Mouse (Mus musculus): ENCODE measurements around the gene Spdye4b. TPM values are rescaled to one million over a fixed set of nuclear protein-coding genes. Genes with fewer than 3 reads are reported as not detected.
"Not testable (repeated sequence)": the region's sequence is repeated elsewhere in the genome, so short reads cannot be mapped to it uniquely, and the experiment has no call there.

Gene Spdye4b
- polyA plus RNA-seq, 1 experiment from 2014 or later: not detected

DNA sequence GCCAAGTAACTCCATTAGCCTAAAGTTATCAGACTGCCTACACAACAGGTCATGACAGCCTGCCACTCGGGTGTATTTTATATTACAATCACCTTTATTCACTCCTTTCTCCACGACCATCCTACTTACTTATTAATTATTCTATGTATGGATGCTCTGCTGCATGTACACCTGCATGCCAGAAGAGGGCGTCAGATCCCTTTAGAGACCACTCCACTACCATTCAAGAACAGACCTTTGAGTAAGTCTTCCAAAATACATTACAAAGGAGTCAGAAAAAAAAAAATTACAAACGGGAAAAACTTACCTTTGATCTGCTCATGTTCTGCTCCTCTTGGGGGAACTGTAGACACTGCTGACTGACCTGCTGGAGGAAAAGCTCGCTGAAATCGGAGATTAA, 1.6 kb upstream of the Spdye4b start:
- 0 out of 2 replicates have a peak, but pooled peaks cover 3% of the 10 kb centered on the region for H3K27me3 ChIP-seq (ENCODE audit: control insufficient read depth, insufficient read depth, low read length)
- no peak for ATAC-seq (ENCODE audit: insufficient number of reproducible peaks, insufficient read depth, low FRiP score, low read depth)
- peaks cover 4 to 10% of the 10 kb centered on the region in 2 experiments; a peak in 3 of 4 replicates for H3K4me1 ChIP-seq (ENCODE audit: control insufficient read depth in 2 of 2, insufficient read depth in 2 of 2, low read length in 2 of 2)
- H3K9ac ChIP-seq (ENCODE audit: low read length): no peak overlapping the region
- peaks cover 42% of the 10 kb centered on the region for H3K36me3 ChIP-seq (ENCODE audit: control insufficient read depth, insufficient read depth, low read length)
- H3K9me3 ChIP-seq (ENCODE audit: control insufficient read depth, low read length): peaks cover 5% of the 10 kb centered on the region; the same call in 1 of the 2 replicates
- peak overlapping the region; percentile 86 for H3K4me2 ChIP-seq (ENCODE audit: low read length)
- 43% methylated on average over 6 of the region's 6 CpGs for WGBS
- no peak overlapping the region for H3K4me3 ChIP-seq (ENCODE audit: control insufficient read depth in 1 of 2, insufficient read depth in 1 of 2, low read depth in 1 of 2, low read length in 2 of 2)
- no peak overlapping the region for H3K27ac ChIP-seq (replicated peaks in 1 of 2; ENCODE audit: control insufficient read depth in 1 of 2, insufficient read depth in 1 of 2, low read depth in 2 of 2, low read length in 2 of 2)

DNA sequence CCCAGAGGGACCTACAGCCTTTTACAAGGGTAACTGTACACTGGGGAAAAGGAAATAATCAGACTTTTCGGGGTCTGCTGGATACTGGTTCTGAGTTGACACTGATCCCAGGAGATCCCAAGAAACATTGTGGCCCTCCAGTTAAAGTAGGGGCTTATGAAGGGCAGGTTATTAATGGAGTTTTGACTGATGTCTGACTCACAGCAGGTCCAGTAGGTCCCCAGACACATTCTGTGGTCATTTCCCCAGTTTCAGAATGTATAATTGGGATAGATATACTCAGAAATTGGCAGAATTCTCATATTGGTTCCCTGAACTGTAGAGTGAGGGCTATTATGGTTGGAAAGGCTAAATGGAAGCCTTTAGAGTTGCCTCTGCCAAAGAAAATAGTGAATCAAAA, 7.2 kb downstream of the Spdye4b start:
- H3K4me2 ChIP-seq (ENCODE audit: low read length); H3K36me3 ChIP-seq (ENCODE audit: control insufficient read depth, insufficient read depth, low read length); ATAC-seq (ENCODE audit: insufficient number of reproducible peaks, insufficient read depth, low FRiP score, low read depth); H3K27me3 ChIP-seq (ENCODE audit: control insufficient read depth, insufficient read depth, low read length); H3K9ac ChIP-seq (ENCODE audit: low read length); H3K4me1 ChIP-seq (ENCODE audit: control insufficient read depth in 2 of 2, insufficient read depth in 2 of 2, low read length in 2 of 2); H3K9me3 ChIP-seq (ENCODE audit: control insufficient read depth, low read length); H3K27ac ChIP-seq (replicated peaks in 1 of 2; ENCODE audit: control insufficient read depth in 1 of 2, insufficient read depth in 1 of 2, low read depth in 2 of 2, low read length in 2 of 2); H3K4me3 ChIP-seq (ENCODE audit: control insufficient read depth in 1 of 2, insufficient read depth in 1 of 2, low read depth in 1 of 2, low read length in 2 of 2): not testable (repeated sequence)
- no CpG with 5 or more reads among the region's 1 CpGs for WGBS

DNA sequence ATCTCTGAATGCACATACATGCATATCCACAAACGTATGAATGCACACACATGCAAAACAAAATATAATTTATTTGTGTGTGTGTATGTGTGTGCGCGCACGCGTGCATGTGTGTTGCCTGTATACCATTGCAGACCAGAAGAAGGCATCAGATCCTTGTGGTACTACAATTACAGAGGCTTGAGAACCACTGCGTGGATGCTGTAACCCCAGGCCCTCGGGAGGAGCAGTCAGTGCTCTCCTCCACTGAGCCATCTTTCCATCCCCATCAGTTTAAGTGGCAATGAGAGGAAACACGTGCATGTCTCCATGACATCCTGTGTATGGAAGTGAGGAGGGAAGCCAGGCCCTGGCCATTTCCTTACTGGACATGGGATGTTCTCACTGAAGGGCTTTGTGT, 12.0 kb downstream of the Spdye4b start:
- WGBS: 85% methylated on average over 8 of the region's 8 CpGs
- no peak overlapping the region for H3K4me3 ChIP-seq (ENCODE audit: control insufficient read depth in 1 of 2, insufficient read depth in 1 of 2, low read depth in 1 of 2, low read length in 2 of 2)
- H3K9me3 ChIP-seq (ENCODE audit: control insufficient read depth, low read length): no peaks in the 10 kb centered on the region
- H3K36me3 ChIP-seq (ENCODE audit: control insufficient read depth, insufficient read depth, low read length): no peaks in the 10 kb centered on the region
- no peak overlapping the region for H3K9ac ChIP-seq (ENCODE audit: low read length)
- H3K27me3 ChIP-seq (ENCODE audit: control insufficient read depth, insufficient read depth, low read length): no peaks in the 10 kb centered on the region
- no peak for ATAC-seq (ENCODE audit: insufficient number of reproducible peaks, insufficient read depth, low FRiP score, low read depth)
- no peak overlapping the region for H3K4me2 ChIP-seq (ENCODE audit: low read length)
- H3K27ac ChIP-seq (replicated peaks in 1 of 2; ENCODE audit: control insufficient read depth in 1 of 2, insufficient read depth in 1 of 2, low read depth in 2 of 2, low read length in 2 of 2): no peak overlapping the region
- H3K4me1 ChIP-seq (ENCODE audit: control insufficient read depth in 2 of 2, insufficient read depth in 2 of 2, low read length in 2 of 2): no peaks in the 10 kb centered on the region

DNA sequence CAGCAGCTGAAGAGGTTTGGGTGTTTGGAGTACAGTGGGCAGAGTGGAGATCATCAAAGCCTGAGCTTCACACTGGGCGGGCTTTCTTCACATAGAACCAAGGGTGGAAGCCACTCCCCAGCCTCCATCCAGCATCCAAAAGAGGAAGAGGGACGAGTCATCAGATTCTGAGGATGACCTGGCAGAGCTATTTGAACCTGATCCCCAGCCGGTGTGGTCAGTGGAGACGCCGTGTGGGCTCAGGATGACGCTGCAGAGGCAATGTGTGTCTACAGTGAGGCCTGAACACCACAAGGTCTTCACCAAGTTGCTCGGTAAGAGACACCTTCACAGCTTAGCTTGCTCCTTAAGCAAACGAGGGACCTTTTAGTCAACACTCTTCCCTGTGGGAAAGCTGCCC, 13.9 kb downstream of the Spdye4b start:
- H3K27me3 ChIP-seq (ENCODE audit: control insufficient read depth, insufficient read depth, low read length); H3K27ac ChIP-seq (replicated peaks in 1 of 2; ENCODE audit: control insufficient read depth in 1 of 2, insufficient read depth in 1 of 2, low read depth in 2 of 2, low read length in 2 of 2); H3K4me3 ChIP-seq (ENCODE audit: control insufficient read depth in 1 of 2, insufficient read depth in 1 of 2, low read depth in 1 of 2, low read length in 2 of 2); H3K4me1 ChIP-seq (ENCODE audit: control insufficient read depth in 2 of 2, insufficient read depth in 2 of 2, low read length in 2 of 2); H3K9me3 ChIP-seq (ENCODE audit: control insufficient read depth, low read length); H3K9ac ChIP-seq (ENCODE audit: low read length); H3K4me2 ChIP-seq (ENCODE audit: low read length); H3K36me3 ChIP-seq (ENCODE audit: control insufficient read depth, insufficient read depth, low read length); ATAC-seq (ENCODE audit: insufficient number of reproducible peaks, insufficient read depth, low FRiP score, low read depth): not testable (repeated sequence)
- 51% methylated on average over 8 of the region's 8 CpGs for WGBS

DNA sequence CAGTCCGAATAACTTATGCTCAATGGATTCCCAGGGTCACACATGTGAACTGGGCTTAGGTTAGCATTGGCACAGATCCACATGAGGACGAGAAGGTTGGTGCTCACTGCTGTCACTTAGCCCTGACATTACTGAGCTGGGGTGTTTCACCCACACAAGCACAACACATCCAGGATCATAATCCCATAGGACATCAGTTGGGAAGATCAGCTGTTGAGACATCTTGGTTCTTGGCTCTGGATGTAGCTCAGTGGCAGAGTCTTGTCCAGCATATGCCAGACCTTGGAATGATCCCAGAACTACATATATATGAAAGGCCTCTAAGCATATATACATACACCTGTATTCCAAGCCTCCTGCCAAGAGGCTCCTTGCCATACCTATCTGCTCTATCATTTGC, 14.3 kb downstream of the Spdye4b start:
- Histone ChIP-seq H3K4me3 (ENCODE audit: control insufficient read depth in 1 of 2, insufficient read depth in 1 of 2, low read depth in 1 of 2, low read length in 2 of 2) (no peak overlapping the region), H3K4me1 (ENCODE audit: control insufficient read depth in 2 of 2, insufficient read depth in 2 of 2, low read length in 2 of 2) (no peaks in the 10 kb centered on the region), H3K27me3 (ENCODE audit: control insufficient read depth, insufficient read depth, low read length) (no peaks in the 10 kb centered on the region), H3K9me3 (ENCODE audit: control insufficient read depth, low read length) (no peaks in the 10 kb centered on the region), H3K9ac (ENCODE audit: low read length) (no peak overlapping the region), H3K4me2 (ENCODE audit: low read length) (no peak overlapping the region), H3K27ac (replicated peaks in 1 of 2; ENCODE audit: control insufficient read depth in 1 of 2, insufficient read depth in 1 of 2, low read depth in 2 of 2, low read length in 2 of 2) (no peak overlapping the region), H3K36me3 (ENCODE audit: control insufficient read depth, insufficient read depth, low read length) (no peaks in the 10 kb centered on the region)
- WGBS: 67% methylated on average over 2 of the region's 2 CpGs
- no peak for ATAC-seq (ENCODE audit: insufficient number of reproducible peaks, insufficient read depth, low FRiP score, low read depth)

DNA sequence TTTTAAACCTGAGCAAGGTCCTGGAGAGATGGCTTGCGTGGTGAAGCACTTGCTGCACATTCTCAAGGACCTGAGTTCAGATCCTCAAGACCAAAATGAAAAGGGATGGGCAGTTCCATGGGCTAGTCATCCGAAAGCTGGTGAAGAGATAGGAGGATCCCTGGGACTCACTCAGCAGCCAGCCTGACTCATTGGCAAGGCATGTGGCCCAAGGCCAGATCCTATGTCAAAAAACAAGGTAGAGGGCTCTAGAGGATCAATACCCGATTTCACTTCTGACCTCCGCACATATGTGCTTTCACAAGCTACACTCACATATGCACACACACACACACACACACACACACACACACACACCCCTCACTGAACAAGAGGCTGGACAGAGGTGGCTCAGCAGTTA, 15.7 kb downstream of the Spdye4b start:
- ATAC-seq (ENCODE audit: insufficient number of reproducible peaks, insufficient read depth, low FRiP score, low read depth): no peak
- WGBS: 70% methylated on average over 4 of the region's 4 CpGs

DNA sequence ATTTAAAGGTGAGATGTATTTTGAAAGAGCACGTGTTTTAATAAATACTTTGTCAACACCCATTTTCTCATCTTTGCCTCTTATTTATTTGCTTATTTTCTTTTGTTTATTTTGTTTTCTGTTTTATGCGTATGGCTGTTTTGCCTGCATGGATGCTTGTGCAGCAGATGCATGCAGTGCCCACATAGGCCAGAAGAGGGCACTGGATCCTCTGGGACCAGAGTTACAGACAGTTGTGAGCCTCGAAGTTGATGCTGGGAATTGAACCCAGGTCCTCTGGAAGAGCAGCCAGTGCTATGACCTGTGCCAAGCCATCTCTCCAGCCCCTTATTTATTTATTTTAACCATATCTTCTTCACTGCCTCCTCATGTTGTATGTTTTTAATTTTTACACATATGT, 24.2 kb downstream of the Spdye4b start:
- no peaks in the 10 kb centered on the region for H3K36me3 ChIP-seq (ENCODE audit: control insufficient read depth, insufficient read depth, low read length)
- no peaks in the 10 kb centered on the region for H3K4me1 ChIP-seq (ENCODE audit: control insufficient read depth in 2 of 2, insufficient read depth in 2 of 2, low read length in 2 of 2)
- WGBS: 69% methylated on average over 3 of the region's 3 CpGs
- H3K4me2 ChIP-seq (ENCODE audit: low read length): no peak overlapping the region
- no peak overlapping the region for H3K27ac ChIP-seq (replicated peaks in 1 of 2; ENCODE audit: control insufficient read depth in 1 of 2, insufficient read depth in 1 of 2, low read depth in 2 of 2, low read length in 2 of 2)
- ATAC-seq (ENCODE audit: insufficient number of reproducible peaks, insufficient read depth, low FRiP score, low read depth): no peak
- H3K9ac ChIP-seq (ENCODE audit: low read length): no peak overlapping the region
- no peaks in the 10 kb centered on the region for H3K27me3 ChIP-seq (ENCODE audit: control insufficient read depth, insufficient read depth, low read length)
- peaks cover 8% of the 10 kb centered on the region; the same call in 1 of the 2 replicates for H3K9me3 ChIP-seq (ENCODE audit: control insufficient read depth, low read length)
- no peak overlapping the region for H3K4me3 ChIP-seq (ENCODE audit: control insufficient read depth in 1 of 2, insufficient read depth in 1 of 2, low read depth in 1 of 2, low read length in 2 of 2)

More for the DNA sequence above, 15.7 kb downstream of the Spdye4b start:
- Histone ChIP-seq H3K4me3 (ENCODE audit: control insufficient read depth in 1 of 2, insufficient read depth in 1 of 2, low read depth in 1 of 2, low read length in 2 of 2) (no peak overlapping the region), H3K9me3 (ENCODE audit: control insufficient read depth, low read length) (no peaks in the 10 kb centered on the region), H3K4me2 (ENCODE audit: low read length) (no peak overlapping the region), H3K9ac (ENCODE audit: low read length) (no peak overlapping the region), H3K36me3 (ENCODE audit: control insufficient read depth, insufficient read depth, low read length) (no peaks in the 10 kb centered on the region), H3K27me3 (ENCODE audit: control insufficient read depth, insufficient read depth, low read length) (no peaks in the 10 kb centered on the region), H3K27ac (replicated peaks in 1 of 2; ENCODE audit: control insufficient read depth in 1 of 2, insufficient read depth in 1 of 2, low read depth in 2 of 2, low read length in 2 of 2) (no peak overlapping the region), H3K4me1 (ENCODE audit: control insufficient read depth in 2 of 2, insufficient read depth in 2 of 2, low read length in 2 of 2) (no peaks in the 10 kb centered on the region)

DNA sequence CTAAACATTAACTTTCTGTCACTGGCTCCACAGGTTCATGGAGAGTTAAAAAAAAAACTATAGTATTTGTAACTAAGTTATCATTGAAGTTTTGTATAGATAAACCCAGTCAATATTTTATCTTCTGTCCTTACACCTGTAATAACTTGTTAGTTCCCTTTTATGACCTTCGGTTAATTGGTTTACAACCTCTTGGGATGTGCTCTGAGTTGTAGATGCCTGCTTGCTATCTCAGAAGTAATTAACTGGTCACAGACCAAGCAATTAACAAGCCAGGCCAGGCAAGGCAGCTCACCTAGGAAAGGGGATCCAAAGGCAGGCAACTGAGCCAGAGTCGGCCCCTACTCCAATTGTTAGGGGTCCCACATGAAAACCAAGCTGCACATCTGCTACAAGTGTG, 33.0 kb downstream of the Spdye4b start:
- Histone ChIP-seq H3K4me1 (ENCODE audit: control insufficient read depth in 2 of 2, insufficient read depth in 2 of 2, low read length in 2 of 2) (no peaks in the 10 kb centered on the region), H3K9ac (ENCODE audit: low read length) (no peak overlapping the region), H3K27ac (replicated peaks in 1 of 2; ENCODE audit: control insufficient read depth in 1 of 2, insufficient read depth in 1 of 2, low read depth in 2 of 2, low read length in 2 of 2) (no peak overlapping the region), H3K4me3 (ENCODE audit: control insufficient read depth in 1 of 2, insufficient read depth in 1 of 2, low read depth in 1 of 2, low read length in 2 of 2) (no peak overlapping the region), H3K4me2 (ENCODE audit: low read length) (no peak overlapping the region), H3K9me3 (ENCODE audit: control insufficient read depth, low read length) (peaks cover under 1% of the 10 kb centered on the region; the same call in 1 of the 2 replicates), H3K27me3 (ENCODE audit: control insufficient read depth, insufficient read depth, low read length) (no peaks in the 10 kb centered on the region), H3K36me3 (ENCODE audit: control insufficient read depth, insufficient read depth, low read length) (no peaks in the 10 kb centered on the region)
- ATAC-seq (ENCODE audit: insufficient number of reproducible peaks, insufficient read depth, low FRiP score, low read depth): no peak
- 86% methylated on average over 2 of the region's 2 CpGs for WGBS

Measured in heart, embryonic 14.5 days (tissue).